Mouse (Mus musculus) hindbrain, embryonic 13.5 days (tissue): ENCODE measurements around the gene Arhgap25. TPM values are rescaled to one million over a fixed set of nuclear protein-coding genes. Genes with fewer than 3 reads are reported as not detected.
A peak's percentile ranks its signal among the peaks of the same experiment; 100 is the strongest.

Experiments
- ATAC-seq: fragments of 200-750 bp; cut with Nextera tagmentation; 2 replicates; pipeline ENCODE4 v1.8.0; 2017; ENCODE audit warnings: moderate TSS enrichment; ENCODE audit not compliant: low FRiP score
- H3K27ac ChIP-seq: fragments of 300-500 bp; sonication (generic); 2 replicates; pipeline ENCODE4 v1.5.1; 2015; ENCODE audit warnings: inconsistent platforms, mild to moderate bottlenecking, moderate library complexity
- H3K27me3 ChIP-seq: fragments of 300-500 bp; sonication (generic); 2 replicates; pipeline ENCODE4 v1.6.1; 2015; ENCODE audit warnings: mild to moderate bottlenecking, inconsistent platforms
- H3K36me3 ChIP-seq: fragments of 300-500 bp; sonication (generic); 2 replicates; pipeline ENCODE4 v1.6.1; 2015; ENCODE audit warnings: mild to moderate bottlenecking, inconsistent platforms
- H3K4me1 ChIP-seq: fragments of 300-500 bp; sonication (generic); replicated peaks from 2 replicates; pipeline ENCODE4 v1.6.1; 2015; ENCODE audit warnings: inconsistent platforms
- H3K4me2 ChIP-seq: fragments of 300-500 bp; sonication (generic); 2 replicates; pipeline ENCODE4 v1.6.1; 2015; ENCODE audit warnings: inconsistent platforms, mild to moderate bottlenecking, moderate library complexity
- H3K4me3 ChIP-seq: fragments of 300-500 bp; sonication (generic); 2 replicates; pipeline ENCODE4 v1.5.1; 2015; ENCODE audit warnings: mild to moderate bottlenecking, inconsistent platforms
- H3K9ac ChIP-seq: fragments of 300-500 bp; sonication (generic); 2 replicates; pipeline ENCODE4 v1.6.1; 2015; ENCODE audit warnings: mild to moderate bottlenecking, inconsistent platforms
- H3K9me3 ChIP-seq: fragments of 300-500 bp; sonication (generic); 2 replicates; pipeline ENCODE4 v1.6.1; 2016; ENCODE audit warnings: inconsistent platforms
- WGBS: fragments of 180-500 bp; shearing (Covaris S2); methylation state at CpG from one replicate; pipeline ENCODE4 v1.1.7; 2015; 5-methylcytosine and 5-hydroxymethylcytosine counted together
- polyA plus RNA-seq: library from polyadenylated mRNA; unstranded; fragments of >200 nt; fragmentation: Nextera tagmentation; extraction: Ambion mirVana; gene quantifications from 2 replicates; pipeline ENCODE4 v1.2.1, GENCODE M21; 2015

The Arhgap25 gene
- polyA plus RNA-seq, 1 experiment from 2014 or later: 2.4 TPM

DNA sequence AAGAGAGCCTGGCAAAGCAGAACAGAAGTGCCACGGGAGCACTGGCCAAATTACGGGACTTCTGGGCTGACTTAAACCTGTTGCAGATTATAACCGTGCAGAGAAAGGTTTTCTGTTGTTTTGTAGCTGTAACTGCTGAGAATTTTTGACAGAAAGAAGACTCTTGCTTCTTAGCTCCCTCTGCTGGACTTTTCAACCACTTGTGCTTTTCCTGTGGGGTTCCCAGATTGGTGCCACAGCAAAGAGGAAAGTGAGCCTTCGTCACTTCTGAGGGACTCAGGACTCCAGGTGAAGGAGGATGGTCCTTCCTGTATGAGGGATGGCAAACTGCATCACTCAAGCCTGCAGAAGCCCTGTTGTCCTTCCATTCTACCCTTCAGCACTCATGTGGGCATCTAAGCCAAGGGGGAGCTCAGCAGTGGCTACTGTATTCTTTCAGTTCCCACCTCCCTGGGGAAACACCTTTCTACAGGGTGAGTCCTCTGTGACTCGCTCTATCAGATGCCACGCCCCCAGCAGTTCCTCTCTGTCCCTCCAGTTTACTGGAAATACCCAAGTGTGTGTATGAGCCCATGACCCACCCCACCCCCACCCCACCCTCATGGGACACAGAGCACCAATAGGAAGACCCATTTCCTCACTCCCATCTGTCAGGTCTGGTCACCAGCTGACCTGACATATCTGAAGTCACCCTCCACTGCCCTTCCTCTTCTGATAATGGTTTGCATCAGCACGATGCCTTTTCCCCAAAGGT, 19.2 kb upstream of the Arhgap25 start:
- Histone ChIP-seq H3K9me3 (no peaks in the 10 kb centered on the region), H3K36me3 (no peaks in the 10 kb centered on the region), H3K27ac (no peak overlapping the region), H3K27me3 (no peaks in the 10 kb centered on the region), H3K4me1 (no peaks in the 10 kb centered on the region), H3K4me3 (no peak overlapping the region), H3K4me2 (no peak overlapping the region), H3K9ac (no peak overlapping the region)
- WGBS: 59% methylated on average over 7 of the region's 7 CpGs
- no peak for ATAC-seq

DNA sequence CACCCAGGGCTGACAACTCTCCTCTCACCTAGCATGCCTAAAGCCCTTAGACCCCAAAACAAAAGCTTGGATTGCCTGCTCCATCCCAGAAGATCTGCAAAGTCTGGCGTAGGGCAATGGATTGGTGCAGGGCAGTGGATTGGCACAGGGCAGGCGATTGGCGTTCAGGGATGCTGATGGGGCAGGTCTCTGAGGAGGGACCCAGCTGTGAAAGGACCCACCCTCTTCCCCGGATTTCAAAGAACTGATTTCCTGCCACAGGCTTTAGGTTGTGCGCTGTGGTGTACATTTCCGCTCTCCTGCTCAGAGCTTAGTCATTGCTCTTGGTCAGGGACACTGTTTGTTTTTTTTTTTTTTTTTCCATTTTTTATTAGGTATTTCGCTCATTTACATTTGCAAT, 14.8 kb upstream of the Arhgap25 start:
- WGBS: 90% methylated on average over 7 of the region's 7 CpGs
- Histone ChIP-seq H3K9me3 (no peaks in the 10 kb centered on the region; the same call in 1 of the 2 replicates), H3K4me1 (peaks cover 8% of the 10 kb centered on the region; the same call in 1 of the 2 replicates), H3K36me3 (no peaks in the 10 kb centered on the region), H3K9ac (no peak overlapping the region), H3K4me2 (no peak overlapping the region), H3K27me3 (no peaks in the 10 kb centered on the region), H3K4me3 (no peak overlapping the region), H3K27ac (no peak overlapping the region)
- no peak for ATAC-seq

DNA sequence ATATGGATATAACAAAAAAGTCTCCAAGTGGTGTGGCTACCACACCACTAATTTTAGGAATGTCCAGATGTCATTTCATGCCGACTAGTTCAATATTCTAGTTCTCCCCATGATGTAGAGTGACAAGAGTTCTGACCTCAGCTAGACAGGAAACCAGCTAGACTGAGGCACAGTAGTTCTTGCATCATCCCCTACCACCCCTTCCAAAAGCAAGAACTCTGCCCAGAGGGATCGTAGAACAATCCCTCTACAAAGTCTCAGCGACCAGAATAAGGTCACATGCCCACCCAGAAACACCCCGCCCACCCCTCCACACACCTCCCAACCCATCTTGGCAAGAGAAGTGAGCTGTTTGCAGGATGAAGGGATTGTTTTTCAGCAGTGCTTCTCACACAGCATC, 14.4 kb upstream of the Arhgap25 start:
- Histone ChIP-seq H3K9ac (no peak overlapping the region), H3K4me1 (peaks cover 8% of the 10 kb centered on the region; the same call in 1 of the 2 replicates), H3K36me3 (no peaks in the 10 kb centered on the region), H3K9me3 (no peaks in the 10 kb centered on the region; the same call in 1 of the 2 replicates), H3K27ac (no peak overlapping the region), H3K4me3 (no peak overlapping the region), H3K4me2 (no peak overlapping the region), H3K27me3 (no peaks in the 10 kb centered on the region)
- 86% methylated on average over 4 of the region's 4 CpGs for WGBS
- no peak for ATAC-seq

DNA sequence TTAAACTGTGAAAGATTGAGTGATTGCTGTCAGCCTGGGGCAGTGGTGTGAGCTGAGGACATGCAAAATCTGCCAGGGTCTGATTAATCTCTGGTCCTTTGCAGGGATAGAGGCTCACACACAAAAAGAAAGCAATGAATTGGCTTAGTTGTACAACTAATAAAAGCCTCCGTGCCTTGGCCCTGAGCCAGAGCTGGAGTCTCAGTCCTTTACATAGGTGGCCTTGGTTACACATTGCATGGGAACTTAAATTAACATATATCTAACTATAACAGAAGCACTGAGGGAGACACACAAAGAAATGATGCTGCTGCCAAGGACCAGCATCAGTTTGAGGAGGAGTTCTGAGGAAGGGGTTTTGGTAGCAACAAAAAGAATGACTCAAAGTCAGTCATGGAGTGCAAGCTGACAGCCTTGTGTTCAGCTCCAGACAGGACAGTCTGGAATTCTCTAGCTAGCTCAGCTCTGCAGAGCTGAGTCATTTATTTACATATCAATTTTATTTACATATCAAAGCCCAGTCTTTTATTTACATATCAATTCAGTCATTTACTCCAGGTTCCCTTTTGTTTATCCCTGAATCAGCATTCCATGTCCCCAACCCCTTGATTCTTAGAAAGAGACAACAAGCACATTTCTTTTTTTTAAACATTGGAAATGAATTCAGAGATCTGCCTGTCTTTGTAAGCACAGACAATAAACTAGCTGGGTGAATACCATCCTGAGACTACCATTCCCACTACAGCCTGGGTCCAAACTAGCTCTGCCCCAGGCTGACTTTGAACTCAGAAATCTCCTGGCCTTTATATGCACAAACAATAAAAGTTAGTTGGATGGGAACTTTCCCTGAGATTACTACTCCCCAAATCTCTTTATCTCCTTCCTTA, 12.5 kb upstream of the Arhgap25 start:
- Histone ChIP-seq H3K27ac (peak overlapping the region; percentile 2; the same call in 1 of the 2 replicates), H3K36me3 (no peaks in the 10 kb centered on the region), H3K4me2 (no peak overlapping the region), H3K4me1 (peaks cover 8% of the 10 kb centered on the region), H3K9me3 (no peaks in the 10 kb centered on the region; the same call in 1 of the 2 replicates), H3K27me3 (no peaks in the 10 kb centered on the region), H3K9ac (no peak overlapping the region), H3K4me3 (no peak overlapping the region)
- ATAC-seq: peak; percentile 95
- WGBS: 6% methylated on average over 1 of the region's 1 CpGs

DNA sequence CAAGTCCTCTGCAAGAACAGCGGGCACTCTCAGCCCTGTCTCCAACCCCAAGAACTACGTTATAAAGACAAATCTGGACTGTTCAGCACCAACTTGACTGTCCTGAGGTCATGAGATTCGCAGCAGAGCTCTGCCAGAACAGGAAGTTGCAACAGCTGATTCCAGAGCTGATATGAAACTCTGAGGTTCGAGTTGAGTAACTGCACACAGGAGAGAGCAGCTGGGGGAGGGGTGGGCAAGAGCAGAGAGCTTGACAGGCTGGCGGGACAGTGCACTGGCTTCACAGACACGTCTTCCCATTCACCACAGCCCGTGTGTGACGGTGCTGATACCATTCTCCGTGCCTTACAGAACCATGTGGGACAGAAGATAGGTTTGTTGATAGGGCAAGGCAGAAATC, 9.0 kb upstream of the Arhgap25 start:
- ATAC-seq: no peak
- no peak overlapping the region for H3K27ac ChIP-seq
- no peak overlapping the region for H3K9ac ChIP-seq
- 70% methylated on average over 9 of the region's 9 CpGs for WGBS
- H3K9me3 ChIP-seq: no peaks in the 10 kb centered on the region; the same call in 1 of the 2 replicates
- H3K27me3 ChIP-seq: no peaks in the 10 kb centered on the region
- no peaks in the 10 kb centered on the region for H3K36me3 ChIP-seq
- H3K4me1 ChIP-seq: peaks cover 16% of the 10 kb centered on the region
- H3K4me3 ChIP-seq: no peak overlapping the region
- no peak overlapping the region for H3K4me2 ChIP-seq

DNA sequence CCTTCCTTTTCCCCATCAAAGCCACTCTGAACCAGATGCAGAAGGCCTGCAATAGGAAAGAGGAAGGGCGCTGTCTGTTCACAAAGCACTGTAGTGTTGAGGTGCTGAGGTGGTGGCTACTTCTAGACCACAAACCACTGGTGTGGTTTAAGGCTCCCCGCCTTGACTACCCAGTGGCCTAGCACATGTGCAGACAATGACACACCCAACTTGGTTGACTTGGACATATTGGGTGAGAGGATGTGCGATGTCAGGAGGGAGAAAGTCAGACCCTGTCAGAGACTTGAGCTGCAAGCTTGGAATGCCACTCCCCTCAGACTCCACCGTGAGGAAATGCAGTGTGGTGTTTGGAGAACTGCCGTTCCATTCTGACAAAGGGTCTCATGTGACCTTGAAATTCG, 8.1 kb upstream of the Arhgap25 start:
- no peaks in the 10 kb centered on the region for H3K27me3 ChIP-seq
- 90% methylated on average over 6 of the region's 6 CpGs for WGBS
- no peak for ATAC-seq
- no peaks in the 10 kb centered on the region; the same call in 1 of the 2 replicates for H3K9me3 ChIP-seq
- no peak overlapping the region for H3K4me2 ChIP-seq
- no peak overlapping the region for H3K27ac ChIP-seq
- H3K9ac ChIP-seq: no peak overlapping the region
- no peaks in the 10 kb centered on the region for H3K36me3 ChIP-seq
- H3K4me1 ChIP-seq: peaks cover 16% of the 10 kb centered on the region
- no peak overlapping the region for H3K4me3 ChIP-seq

DNA sequence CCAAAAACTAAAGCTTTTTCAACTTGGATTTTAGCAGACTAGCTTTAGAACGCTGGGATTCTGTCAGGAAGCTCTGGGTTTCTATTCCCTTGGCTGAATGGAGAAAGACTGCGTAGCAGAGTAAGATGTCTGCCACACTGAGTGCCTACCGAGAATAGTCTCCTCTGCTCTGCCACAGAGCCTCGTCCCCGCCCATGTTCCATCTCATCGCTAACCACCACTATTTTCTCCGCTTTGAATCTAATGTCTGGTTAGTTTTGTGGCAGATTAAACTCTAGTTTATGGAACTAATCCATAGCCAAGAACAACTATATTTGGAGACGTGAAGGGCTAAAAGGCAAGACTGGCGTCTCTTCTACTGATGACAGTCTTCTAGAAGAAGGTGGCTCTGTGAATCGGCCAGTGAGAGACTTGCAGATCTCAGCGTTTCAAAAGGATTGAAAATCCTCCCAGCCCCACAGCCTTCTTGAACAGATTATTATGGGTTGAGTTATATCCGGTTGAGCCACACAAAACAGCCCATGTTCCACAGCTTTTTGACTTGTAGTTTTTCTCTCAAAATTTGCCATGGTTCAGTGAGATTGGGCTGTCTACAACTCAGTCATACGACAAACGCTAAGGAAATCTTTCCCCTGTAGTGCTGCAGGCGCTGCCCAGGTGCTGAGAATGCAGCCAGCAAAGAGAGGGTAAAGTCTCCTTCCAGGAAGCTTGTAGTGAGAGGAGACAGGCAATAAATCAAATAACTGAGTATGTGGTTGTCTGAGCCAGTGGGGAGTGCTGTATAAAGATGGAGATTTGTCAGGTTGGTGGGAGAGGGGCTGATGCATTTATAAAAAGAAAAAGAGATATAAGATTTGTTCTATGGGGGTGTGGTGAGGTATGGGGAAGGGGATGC, 5.6 kb upstream of the Arhgap25 start:
- Histone ChIP-seq H3K27ac (no peak overlapping the region), H3K36me3 (no peaks in the 10 kb centered on the region), H3K9me3 (no peaks in the 10 kb centered on the region), H3K9ac (no peak overlapping the region), H3K4me3 (no peak overlapping the region), H3K4me2 (no peak overlapping the region), H3K4me1 (peaks cover 8% of the 10 kb centered on the region; the same call in 1 of the 2 replicates), H3K27me3 (no peaks in the 10 kb centered on the region)
- no peak for ATAC-seq
- 81% methylated on average over 15 of the region's 15 CpGs for WGBS

DNA sequence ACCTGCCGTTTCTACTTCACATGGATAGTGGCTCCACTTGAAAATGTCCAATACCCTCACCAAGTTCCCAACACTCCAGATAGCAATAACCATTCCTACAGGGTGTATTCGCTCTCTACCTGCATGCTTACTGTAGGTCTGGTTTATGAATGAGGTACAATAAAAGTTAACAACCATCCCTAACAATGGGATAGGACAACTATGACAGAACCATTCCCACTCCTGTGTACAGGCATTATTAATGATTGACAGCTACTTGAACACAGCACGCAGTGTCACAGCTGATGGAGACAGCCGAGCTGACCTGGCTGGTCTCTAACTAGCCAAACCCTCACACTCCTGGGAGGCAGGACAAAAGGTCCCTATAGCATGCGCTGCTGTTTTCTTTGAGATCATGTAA, 4.6 kb upstream of the Arhgap25 start:
- H3K4me2 ChIP-seq: no peak overlapping the region
- H3K4me3 ChIP-seq: no peak overlapping the region
- peaks cover 11% of the 10 kb centered on the region; the same call in 1 of the 2 replicates for H3K4me1 ChIP-seq
- no peaks in the 10 kb centered on the region for H3K36me3 ChIP-seq
- no peaks in the 10 kb centered on the region for H3K27me3 ChIP-seq
- 75% methylated on average over 5 of the region's 5 CpGs for WGBS
- no peak for ATAC-seq
- H3K27ac ChIP-seq: no peak overlapping the region
- no peaks in the 10 kb centered on the region for H3K9me3 ChIP-seq
- H3K9ac ChIP-seq: no peak overlapping the region

DNA sequence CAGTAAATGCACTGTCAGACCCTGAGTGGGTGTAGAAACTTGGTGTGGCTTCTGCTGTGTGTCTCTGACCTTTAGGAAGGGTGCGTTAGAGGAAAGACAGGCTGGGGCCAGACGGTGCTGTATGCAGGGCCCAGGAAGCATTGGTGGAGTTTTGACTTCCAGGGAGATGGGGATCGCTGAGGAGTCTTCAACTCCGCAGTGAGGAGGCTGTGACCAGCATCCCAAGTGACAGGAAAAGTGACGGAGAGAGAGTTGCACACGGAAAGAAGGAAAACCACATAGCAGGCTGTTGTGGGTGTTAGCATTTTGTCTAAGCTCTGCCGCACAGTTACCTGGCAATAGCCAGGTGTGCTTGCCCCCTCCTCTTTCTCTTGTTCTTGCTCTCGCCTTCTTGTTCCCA, 3.2 kb upstream of the Arhgap25 start:
- Histone ChIP-seq H3K27ac (no peak overlapping the region), H3K9ac (no peak overlapping the region), H3K4me1 (peaks cover 11% of the 10 kb centered on the region; the same call in 1 of the 2 replicates), H3K4me3 (no peak overlapping the region), H3K4me2 (no peak overlapping the region), H3K27me3 (no peaks in the 10 kb centered on the region), H3K9me3 (no peaks in the 10 kb centered on the region), H3K36me3 (no peaks in the 10 kb centered on the region)
- no peak for ATAC-seq
- WGBS: 71% methylated on average over 8 of the region's 8 CpGs

DNA sequence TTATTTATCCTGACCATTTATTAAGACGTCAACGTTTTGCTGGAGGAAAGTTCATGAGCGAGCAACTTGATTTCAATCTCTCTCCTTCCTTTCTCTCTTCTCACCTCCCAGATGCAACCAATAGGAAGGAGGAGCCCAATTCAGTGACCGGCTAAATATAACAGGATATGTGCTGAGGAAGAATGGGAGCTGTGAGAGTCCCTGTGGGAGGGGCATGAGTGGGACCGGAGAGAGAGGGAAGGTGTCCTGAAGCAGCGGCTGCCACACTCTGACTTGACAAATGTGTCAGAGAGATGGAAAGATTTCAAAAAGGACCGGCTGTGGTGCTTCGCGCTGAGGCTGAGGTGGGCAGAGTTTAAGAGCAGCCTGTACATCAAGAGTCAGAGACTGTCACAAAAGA, 2.6 kb upstream of the Arhgap25 start:
- Histone ChIP-seq H3K4me1 (peaks cover 11% of the 10 kb centered on the region; the same call in 1 of the 2 replicates), H3K36me3 (no peaks in the 10 kb centered on the region), H3K9ac (no peak overlapping the region), H3K4me3 (no peak overlapping the region), H3K27me3 (no peaks in the 10 kb centered on the region), H3K4me2 (no peak overlapping the region), H3K9me3 (no peaks in the 10 kb centered on the region), H3K27ac (no peak overlapping the region)
- no peak for ATAC-seq
- WGBS: 66% methylated on average over 9 of the region's 9 CpGs

DNA sequence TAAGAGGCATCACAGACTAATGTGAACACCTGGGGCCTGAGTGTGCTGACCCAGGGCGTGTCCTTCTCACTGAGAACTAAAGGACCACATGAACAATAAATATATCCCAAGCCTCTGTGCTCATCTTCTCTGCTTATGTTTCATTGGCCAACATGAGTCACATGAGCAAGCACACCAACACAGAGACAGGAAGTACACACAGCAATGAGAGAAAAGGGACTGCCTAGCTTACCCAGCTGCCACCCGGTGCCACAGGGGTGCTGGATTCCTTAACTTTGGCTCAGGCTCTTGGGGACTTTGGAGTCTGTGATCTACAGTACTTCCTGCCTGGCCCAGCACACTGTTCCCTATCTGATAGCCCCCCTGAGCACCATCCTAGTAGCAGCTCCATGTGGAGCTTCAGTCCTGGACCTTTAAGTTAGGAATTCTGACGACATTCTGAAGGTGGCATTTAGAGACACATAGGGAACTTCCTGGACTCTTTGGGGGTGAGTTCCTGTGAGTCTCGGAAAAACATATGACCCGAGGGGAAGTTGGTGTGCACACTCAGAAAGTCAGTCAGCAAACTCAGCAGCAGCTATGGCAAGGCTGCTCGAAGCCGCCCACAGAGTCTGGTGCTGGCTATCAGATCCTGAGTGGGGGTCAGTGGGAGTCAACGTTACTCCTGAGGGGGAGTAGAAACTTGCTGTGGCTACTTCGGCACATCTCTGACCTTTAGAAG, 2.0 kb upstream of the Arhgap25 start:
- Histone ChIP-seq H3K4me1 (peaks cover 5% of the 10 kb centered on the region; the same call in 1 of the 2 replicates), H3K4me3 (no peak overlapping the region), H3K27me3 (no peaks in the 10 kb centered on the region), H3K4me2 (no peak overlapping the region), H3K9me3 (no peaks in the 10 kb centered on the region), H3K36me3 (no peaks in the 10 kb centered on the region), H3K9ac (no peak overlapping the region), H3K27ac (no peak overlapping the region)
- 84% methylated on average over 9 of the region's 9 CpGs for WGBS
- ATAC-seq: no peak
